ENCODE assay signal across 9 mouse cellular contexts in genomic region chr17:56117251-56117710, GRCm38 (mm10). TPM values are rescaled to one million over a fixed set of nuclear protein-coding genes. Genes with fewer than 3 reads are reported as not detected.
A peak's percentile ranks its signal among the peaks of the same experiment; 100 is the strongest.
DNase-seq lines count a peak whose midpoint lies in the region; ATAC-seq and TF ChIP-seq lines count a peak whose summit lies in the region.
"Had no signal": no experiment of that assay in that cellular context is flagged by ENCODE, and none has a peak within 500 bp of the region (broad histone marks: within the 10 kb centered on the region; RNA-seq: fewer than 3 reads in every experiment).

TSS of gene Plin5 (minus strand) at chr17:56117596.

- no peaks in the 10 kb centered on the region for H3K9me3 ChIP-seq in intestine, embryonic 15.5 days
- H3K9me3 ChIP-seq in liver, embryonic 14.5 days (ENCODE audit: control insufficient read depth, low read length), result peaks cover under 1% of the 10 kb centered on the region; the same call in 1 of the 2 replicates
- H3K9me3 ChIP-seq in neural tube, embryonic 11.5 days (ENCODE audit: control insufficient read depth, low read length), result 0 out of 2 replicates have a peak, but pooled peaks cover 3% of the 10 kb centered on the region

- WGBS in intestine, embryonic 15.5 days, result 1% methylated on average over 27 of the region's 27 CpGs
- 2% methylated on average over 27 of the region's 27 CpGs for WGBS in liver, embryonic 14.5 days (ENCODE audit: insufficient replicate concordance)
- 1% methylated on average over 27 of the region's 27 CpGs for WGBS in neural tube, embryonic 11.5 days

- peak within 1 kb of the TSS; percentile 32 for H3K4me3 ChIP-seq in intestine, embryonic 15.5 days (replicated peaks)
- peak within 1 kb of the TSS in 1 of 2 experiments; percentile 29; a peak in 1 of 4 replicates for H3K4me3 ChIP-seq in liver, embryonic 14.5 days (ENCODE audit: insufficient read depth in 1 of 2, low read depth in 2 of 2, low read length in 2 of 2)
- H3K4me3 ChIP-seq in neural tube, embryonic 11.5 days (ENCODE audit: low read depth, low read length), result peak within 1 kb of the TSS; percentile 15; the same call in 1 of the 2 replicates

- no peak for TF ChIP-seq CTCF in liver, embryonic 14.5 days (IDR thresholded peaks at IDR 0.05; ENCODE audit: low read depth)

- H3K27me3 ChIP-seq in intestine, embryonic 15.5 days (replicated peaks), result peaks cover 46% of the 10 kb centered on the region
- H3K27me3 ChIP-seq in liver, embryonic 14.5 days (ENCODE audit: control insufficient read depth, insufficient read depth, low read length), result peaks cover 31% of the 10 kb centered on the region
- H3K27me3 ChIP-seq in neural tube, embryonic 11.5 days (ENCODE audit: control insufficient read depth, insufficient read depth, low read length), result peaks cover 42% of the 10 kb centered on the region

- TF ChIP-seq EP300 in liver, embryonic 14.5 days (IDR thresholded peaks at IDR 0.05; ENCODE audit: low read depth), result no peak

- H3K27ac ChIP-seq in intestine, embryonic 15.5 days, result no peak within 1 kb of the TSS
- H3K27ac ChIP-seq in liver, embryonic 14.5 days, result no peak within 1 kb of the TSS
- no peak within 1 kb of the TSS for H3K27ac ChIP-seq in neural tube, embryonic 11.5 days (ENCODE audit: low read depth, low read length)

- peaks cover 16% of the 10 kb centered on the region for H3K4me1 ChIP-seq in intestine, embryonic 15.5 days (replicated peaks)
- H3K4me1 ChIP-seq in liver, embryonic 14.5 days (replicated peaks; ENCODE audit: control insufficient read depth in 2 of 2, insufficient read depth in 2 of 2, low read length in 1 of 2), result no peaks in the 10 kb centered on the region
- H3K4me1 ChIP-seq in neural tube, embryonic 11.5 days (ENCODE audit: control insufficient read depth, insufficient read depth, low read length), result peaks cover 7% of the 10 kb centered on the region; the same call in 1 of the 2 replicates

- peak within 1 kb of the TSS; percentile 71 for H3K4me2 ChIP-seq in intestine, embryonic 15.5 days (replicated peaks)
- H3K4me2 ChIP-seq in liver, embryonic 14.5 days (ENCODE audit: low read depth), result peak within 1 kb of the TSS; percentile 51
- H3K4me2 ChIP-seq in neural tube, embryonic 11.5 days (ENCODE audit: low read depth), result peak within 1 kb of the TSS; percentile 43

- peak; percentile 61 for DNase-seq in right cerebral cortex, adult 18-20 months
- DNase-seq in right cerebral cortex, adult 2 months (ENCODE audit: low spot score in 2 of 2), result no peak
- peak; percentile 81 for DNase-seq in embryo, embryonic 11 days
- DNase-seq in heart, adult 18-20 months, result peak; percentile 84 to 87
- no peak for DNase-seq in liver, embryonic 14.5 days (ENCODE audit: low read depth in 3 of 3, low spot score in 3 of 3)
- peak; percentile 57 for DNase-seq in neural tube, embryonic 11.5 days (ENCODE audit: low spot score)
- DNase-seq in thymus, postnatal 25 days, result no peak

- no peaks in the 10 kb centered on the region for H3K36me3 ChIP-seq in intestine, embryonic 15.5 days
- H3K36me3 ChIP-seq in liver, embryonic 14.5 days (replicated peaks; ENCODE audit: control insufficient read depth, insufficient read depth, low read depth), result no peaks in the 10 kb centered on the region
- H3K36me3 ChIP-seq in neural tube, embryonic 11.5 days (ENCODE audit: control insufficient read depth, insufficient read depth, low read length), result no peaks in the 10 kb centered on the region

- peak within 1 kb of the TSS; percentile 40 for H3K9ac ChIP-seq in intestine, embryonic 15.5 days
- H3K9ac ChIP-seq in liver, embryonic 14.5 days (replicated peaks), result no peak within 1 kb of the TSS
- H3K9ac ChIP-seq in neural tube, embryonic 11.5 days (ENCODE audit: low read length), result no peak within 1 kb of the TSS

- ATAC-seq in intestine, embryonic 15.5 days, result peak; percentile 79
- ATAC-seq in liver, embryonic 14.5 days (ENCODE audit: insufficient read depth), result peak; percentile 56
- no peak for ATAC-seq in neural tube, embryonic 11.5 days (ENCODE audit: insufficient read depth, low FRiP score, low TSS enrichment)
- ATAC-seq: Patski had no signal

RNA-seq across cellular contexts. Expression of gene Plin5, which starts in this region (rescaled TPM):
- 100 to 1,000 TPM; 166 TPM for total RNA-seq in heart, adult 18-20 months (2021)
- 0.52 and 0.85 TPM in 2 replicates for polyA plus RNA-seq in intestine, embryonic 15.5 days (2015; fragmentation: Nextera tagmentation; extraction: Ambion mirVana)
- polyA plus RNA-seq in liver, embryonic 14.5 days (2012; rRNA removed), result 0.11 and 0.29 TPM in 2 replicates
- polyA plus RNA-seq in liver, embryonic 14.5 days (2014; fragmentation: Nextera tagmentation; extraction: Ambion mirVana), result 0.34 and 0.35 TPM in 2 replicates
- polyA plus RNA-seq in neural tube, embryonic 11.5 days (2014; fragmentation: Nextera tagmentation; extraction: Ambion mirVana), result 0.16 and 0.23 TPM in 2 replicates

Comparison
In these comparisons a context has a peak if more than half of its experiments do, and no peak if none do; other contexts are left out.
1. DNase-seq: peak in right cerebral cortex, adult 18-20 months (single experiment), embryo, embryonic 11 days (single experiment) and heart, adult 18-20 months (2 of 2); none in right cerebral cortex, adult 2 months (0 of 2), liver, embryonic 14.5 days (0 of 3) and thymus, postnatal 25 days (single experiment).
2. Peak in ATAC-seq, H3K4me3 ChIP-seq, H3K9ac ChIP-seq and H3K4me2 ChIP-seq in intestine, embryonic 15.5 days; RNA of the gene not detected or under 1 TPM.
3. Peak in ATAC-seq and H3K4me2 ChIP-seq in liver, embryonic 14.5 days; RNA of the gene not detected or under 1 TPM.
4. Peak in DNase-seq, H3K4me3 ChIP-seq and H3K4me2 ChIP-seq in neural tube, embryonic 11.5 days; RNA of the gene not detected or under 1 TPM.
5. Peak in every context shown above with its lines, with median percentiles within 50 percentile points of each other: H3K4me2 ChIP-seq.